Mouse (Mus musculus): ENCODE measurements around the gene Fastkd2.

Fastkd2 gene

DNA sequence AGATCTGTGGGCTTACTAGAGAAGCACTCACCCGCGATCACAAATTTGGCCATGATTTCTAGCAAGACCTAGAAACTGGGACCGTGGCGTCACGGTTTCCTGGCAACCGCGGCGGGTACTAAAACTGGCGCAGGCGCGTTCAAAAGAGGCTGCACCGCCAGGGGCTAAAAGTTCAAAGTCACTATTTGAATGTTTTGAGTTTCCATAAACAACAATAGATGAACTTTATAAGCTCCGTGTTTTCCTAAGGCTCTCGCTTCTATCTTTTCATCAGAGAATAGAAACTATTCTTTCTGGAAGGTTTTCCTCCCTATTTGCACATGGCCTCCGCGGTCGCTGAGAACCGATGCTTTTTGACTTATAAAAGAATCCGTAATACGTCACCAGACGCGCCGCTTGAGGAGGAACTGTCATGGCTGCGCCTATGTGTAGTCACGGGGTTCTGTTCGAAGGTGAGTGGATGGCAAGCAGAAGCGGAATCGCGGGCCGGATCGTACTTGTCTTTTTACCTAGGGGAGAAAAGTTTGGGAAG lies at the start of gene Fastkd2, which contains the start of gene Mdh1b:
Fastkd2 (plus strand) TSS at position 375 of the 532 bp plus-strand sequence.
Mdh1b (minus strand) TSS at position 79 of the 532 bp plus-strand sequence.
- peak; percentile 96 for DNase-seq (ENCODE audit: low read depth, low spot score)

DNA sequence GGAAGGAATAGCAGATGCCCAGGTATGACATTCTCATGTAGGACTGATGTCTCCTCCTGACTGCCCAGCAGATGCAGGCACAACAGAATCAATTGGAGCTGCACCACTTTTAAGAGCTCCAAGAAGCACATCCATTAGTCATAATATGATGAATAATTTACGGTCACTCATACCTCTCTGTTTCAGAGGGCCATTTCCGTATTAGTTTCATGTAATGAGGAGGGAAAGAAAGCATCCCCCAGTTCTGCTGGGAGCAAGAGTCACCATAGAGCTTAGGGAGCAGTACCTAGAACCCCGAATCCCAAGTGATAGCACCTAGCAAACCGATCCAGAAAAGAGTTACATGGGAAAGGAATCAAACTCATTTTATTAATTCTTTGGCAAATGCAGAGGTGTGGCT lies 43.6 kb upstream of the Fastkd2 start, which contains the start of gene Dytn:
Dytn (minus strand) TSS at position 101 of the 400 bp plus-strand sequence.
- no peak for DNase-seq (ENCODE audit: low read depth, low spot score)

DNA sequence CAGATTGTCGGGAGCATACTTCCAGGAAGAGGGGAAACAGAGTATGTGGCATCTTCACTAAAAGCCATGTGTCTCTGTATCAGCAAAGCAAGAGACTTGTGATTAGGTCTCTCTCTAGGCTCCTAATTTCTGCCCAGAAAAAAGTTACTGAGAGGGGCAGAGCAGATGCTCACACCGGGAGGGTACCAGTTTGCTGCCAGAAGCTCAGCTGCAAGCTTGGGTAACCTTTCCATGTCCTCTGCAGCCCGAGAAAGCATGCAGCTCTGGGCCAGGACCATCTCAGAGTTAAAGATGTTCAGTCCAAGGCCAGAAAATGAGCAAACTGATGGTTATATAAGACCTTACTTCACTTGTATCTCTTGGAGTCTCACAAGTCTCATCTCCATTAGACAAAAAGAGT lies 33.6 kb upstream of the Fastkd2 start:
- DNase-seq (ENCODE audit: low read depth, low spot score) = no peak

DNA sequence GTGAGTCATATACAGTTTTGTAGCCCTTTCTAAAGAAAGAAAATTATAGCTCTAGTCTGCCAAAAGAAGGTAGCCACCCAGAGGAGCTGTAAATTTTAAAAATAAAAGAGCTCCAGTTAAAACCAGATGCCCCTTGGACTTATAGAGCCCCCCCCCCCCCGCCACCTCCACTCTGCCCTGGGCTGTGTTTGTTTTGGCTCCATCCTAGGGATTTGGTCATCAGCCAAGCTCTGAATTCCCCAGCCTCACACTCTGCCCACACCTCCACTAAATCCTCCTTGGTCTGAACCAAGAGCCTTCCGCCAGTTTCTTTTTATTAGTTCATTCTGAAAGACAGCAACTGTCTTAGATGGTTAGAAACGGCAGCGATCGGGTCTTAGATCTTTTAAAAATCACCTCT lies 24.7 kb upstream of the Fastkd2 start:
- no peak for DNase-seq (ENCODE audit: low read depth, low spot score)

DNA sequence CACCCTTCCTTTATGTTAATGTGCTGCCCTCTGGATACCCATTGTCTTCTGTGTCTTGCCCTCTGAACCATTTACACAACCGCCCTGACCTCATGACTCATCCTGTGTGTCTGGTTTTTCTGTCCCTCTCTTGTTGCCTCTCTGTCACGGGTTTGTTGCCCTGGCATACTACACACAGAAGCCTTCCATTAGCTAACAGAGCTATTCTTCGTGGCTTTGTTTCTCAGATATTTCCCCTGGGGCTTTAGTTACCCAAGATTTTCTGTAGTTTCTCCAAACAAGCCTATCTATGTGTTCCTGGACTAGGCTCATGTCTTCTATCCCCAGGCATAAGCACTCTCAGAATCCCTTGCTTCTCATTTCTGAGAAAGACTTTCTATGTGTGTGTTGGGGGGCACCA lies 21.5 kb upstream of the Fastkd2 start:
- DNase-seq (ENCODE audit: low read depth, low spot score) = no peak

DNA sequence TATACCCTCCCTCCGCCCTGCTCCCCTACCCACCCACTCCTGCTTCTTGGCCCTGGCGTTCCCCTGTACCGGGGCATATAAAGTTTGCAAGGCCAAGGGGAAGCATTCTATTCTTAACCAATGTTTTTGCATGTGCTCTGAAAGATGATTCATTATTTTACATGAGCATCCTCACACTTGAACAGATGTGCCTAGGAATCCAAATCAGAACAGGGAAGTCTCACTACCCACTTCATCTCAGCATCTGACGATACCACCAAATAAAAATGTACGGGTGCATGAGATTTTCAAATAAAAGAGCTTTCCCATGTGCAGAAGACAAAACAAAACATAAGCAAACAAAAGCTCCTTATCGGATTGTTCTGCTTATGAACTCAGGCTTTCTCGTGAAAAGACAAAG lies 10.3 kb upstream of the Fastkd2 start:
- no peak for DNase-seq (ENCODE audit: low read depth, low spot score)

DNA sequence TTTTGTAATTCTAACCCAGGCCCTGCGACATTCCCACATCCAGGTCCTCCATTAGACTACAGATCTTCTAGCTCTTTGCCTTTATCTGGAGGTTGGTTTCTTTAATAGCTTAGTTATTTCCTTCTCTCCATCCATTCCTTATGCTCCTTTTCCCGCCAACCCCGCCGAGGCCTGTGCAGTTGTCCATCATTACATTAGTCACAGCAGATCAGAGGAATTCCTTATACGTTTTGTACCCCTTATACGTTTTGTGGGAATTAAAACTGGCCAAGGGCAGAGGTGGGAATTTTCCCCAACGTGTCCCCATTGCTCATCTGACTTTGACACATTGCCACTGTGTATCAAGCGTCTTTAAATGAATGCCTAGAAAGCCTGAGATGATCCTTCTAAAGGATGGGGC lies 618 bp upstream of the Fastkd2 start:
- no peak for DNase-seq (ENCODE audit: low read depth, low spot score)

DNA sequence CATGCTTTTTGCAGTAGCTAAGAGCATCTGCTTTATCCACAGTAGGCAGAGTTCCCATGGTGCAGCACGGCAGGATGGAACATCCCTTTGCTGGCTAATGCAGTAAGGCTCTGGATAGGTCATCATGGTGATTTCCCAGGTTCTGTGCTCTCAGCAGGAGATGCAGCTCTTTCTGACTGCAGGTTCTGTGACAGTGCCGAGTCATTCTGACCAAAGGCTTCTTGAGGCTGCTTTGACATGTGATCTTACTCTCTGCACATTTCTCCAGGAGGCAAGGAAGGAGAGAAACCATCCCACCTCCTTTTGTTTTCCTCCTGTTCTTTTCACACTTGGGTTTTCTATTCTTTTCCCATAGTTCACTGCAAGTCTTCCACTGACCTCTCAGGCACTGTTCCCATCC lies 25.6 kb downstream of the Fastkd2 start:
- peak; percentile 13 for DNase-seq (ENCODE audit: low read depth, low spot score)

DNA sequence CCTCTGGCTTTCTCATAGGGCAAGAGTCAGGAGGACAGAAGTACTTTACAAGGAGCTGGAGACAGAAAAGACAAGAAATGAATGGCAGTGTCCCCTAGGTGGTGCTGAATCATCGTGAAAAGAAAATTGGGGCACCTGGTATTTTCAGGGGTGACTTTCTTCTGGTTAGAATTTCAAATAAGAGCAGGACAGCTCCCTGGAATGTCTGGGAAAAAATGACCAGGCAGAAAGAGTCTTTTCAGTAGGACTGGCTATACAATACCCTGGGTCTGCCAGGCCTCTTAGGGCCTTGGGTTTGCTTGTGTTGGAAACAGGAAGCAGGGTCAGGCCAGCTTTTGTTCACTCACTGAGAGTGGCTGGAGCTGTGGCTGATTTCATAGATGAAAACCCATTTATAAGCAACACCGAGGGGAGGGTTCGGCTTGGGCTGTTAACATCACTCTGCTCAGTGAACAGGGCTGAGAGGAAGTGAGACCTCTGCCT lies 32.8 kb downstream of the Fastkd2 start:
- DNase-seq (ENCODE audit: low read depth, low spot score) = peak; percentile 4

DNA sequence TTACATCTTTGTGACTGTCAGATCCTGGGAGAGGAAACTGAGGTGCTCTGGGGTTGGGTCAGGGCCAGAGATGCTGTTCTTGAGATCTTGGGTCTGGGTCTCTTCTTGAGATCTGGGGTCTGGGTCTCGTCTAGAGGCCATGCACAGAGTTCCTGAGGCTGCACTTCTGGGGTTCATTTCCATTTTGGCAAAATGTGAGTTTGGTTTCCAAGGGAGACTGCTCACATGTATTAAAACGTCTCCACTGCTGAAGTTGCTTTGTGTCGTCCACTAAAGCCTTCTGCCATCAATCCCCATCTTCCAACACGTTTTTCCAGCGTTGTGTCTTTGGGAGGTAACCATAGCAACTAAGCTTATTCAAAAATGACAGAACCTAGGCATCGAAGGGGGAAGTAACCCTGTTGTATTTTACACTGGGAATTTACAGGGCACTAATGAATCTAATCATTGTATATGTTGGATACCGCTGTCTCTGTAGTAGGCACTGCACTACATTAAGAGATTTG lies 33.5 kb downstream of the Fastkd2 start:
- DNase-seq (ENCODE audit: low read depth, low spot score) = no peak

DNA sequence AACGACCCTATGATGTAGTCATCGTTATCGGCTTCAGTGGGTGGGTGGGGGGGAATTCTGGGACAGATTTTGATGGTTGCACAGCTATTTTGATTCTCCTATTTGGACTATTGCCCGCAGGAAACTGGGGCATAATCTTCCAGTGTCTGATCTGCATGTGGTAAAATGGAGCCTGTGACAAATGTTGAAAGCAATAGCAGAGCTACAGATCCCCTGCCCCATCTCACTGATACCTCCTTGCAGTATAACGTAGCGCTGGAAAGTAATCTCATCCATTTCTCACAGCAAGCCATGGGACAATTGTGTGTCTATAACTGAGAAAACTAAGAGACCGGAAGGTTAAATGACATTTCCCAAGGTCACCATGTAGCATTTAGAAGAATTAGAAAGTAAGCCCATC lies 34.0 kb downstream of the Fastkd2 start:
- DNase-seq (ENCODE audit: low read depth, low spot score) = no peak

DNA sequence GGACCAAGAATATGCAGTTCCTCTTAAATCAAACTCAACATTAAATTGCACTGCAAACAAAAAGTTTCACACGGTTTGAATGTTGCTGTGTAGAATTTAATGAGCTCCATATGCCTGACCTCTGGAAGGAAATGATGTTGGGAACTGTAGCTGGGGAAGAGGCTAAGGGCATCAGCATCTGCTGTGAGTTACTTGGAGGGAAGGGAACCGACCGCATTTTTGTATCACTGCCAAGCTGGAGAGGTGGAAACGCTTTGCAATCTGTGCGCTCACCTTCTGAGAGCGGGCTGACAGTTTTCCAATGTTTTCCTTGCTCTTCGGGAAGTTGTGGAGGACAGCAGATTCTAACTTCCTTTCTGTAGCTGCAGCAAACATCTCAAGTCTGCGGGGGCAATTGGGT lies 37.7 kb downstream of the Fastkd2 start:
- no peak for DNase-seq (ENCODE audit: low read depth, low spot score)

DNA sequence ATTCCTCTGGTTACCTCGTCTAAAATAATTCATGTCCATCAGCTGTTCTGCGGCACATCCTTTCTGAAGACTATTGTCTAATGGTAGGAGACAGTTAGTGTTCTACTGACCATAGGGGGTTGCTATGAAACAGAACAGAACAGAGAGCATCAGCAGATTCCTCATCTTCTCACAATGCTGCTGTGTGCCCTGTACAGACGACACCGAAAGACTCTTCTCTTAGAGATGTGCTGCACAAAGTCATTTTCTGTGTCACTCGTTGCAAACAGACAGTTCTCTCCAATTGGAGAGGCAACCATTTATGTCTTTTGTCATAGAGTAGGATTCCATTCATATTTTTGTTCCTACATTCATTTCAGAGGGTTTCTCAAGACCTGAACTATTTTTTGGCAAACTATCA lies 38.8 kb downstream of the Fastkd2 start, which contains the start of gene 4933402D24Rik:
4933402D24Rik (minus strand) TSS at position 101 of the 400 bp plus-strand sequence.
- no peak for DNase-seq (ENCODE audit: low read depth, low spot score)

DNA sequence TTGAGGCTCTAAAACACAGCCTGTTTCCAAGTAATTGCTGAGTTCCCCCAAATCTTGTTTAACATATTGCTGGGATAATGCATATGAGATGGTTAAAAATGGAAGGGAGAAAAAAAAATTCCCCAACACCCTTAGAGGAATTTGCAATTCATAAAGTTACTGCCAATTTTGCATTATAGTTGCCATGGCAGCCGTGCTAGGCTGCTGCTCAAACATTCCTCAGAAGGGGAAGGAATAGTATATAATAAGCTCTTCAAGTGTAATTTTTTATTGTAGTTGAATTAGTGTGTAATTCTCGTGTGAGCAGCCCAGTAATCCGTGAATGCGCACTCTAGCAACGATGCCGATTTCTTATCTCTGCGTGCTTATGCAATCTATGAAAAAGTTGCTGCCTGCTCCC lies 39.9 kb downstream of the Fastkd2 start:
- DNase-seq (ENCODE audit: low read depth, low spot score) = no peak

DNA sequence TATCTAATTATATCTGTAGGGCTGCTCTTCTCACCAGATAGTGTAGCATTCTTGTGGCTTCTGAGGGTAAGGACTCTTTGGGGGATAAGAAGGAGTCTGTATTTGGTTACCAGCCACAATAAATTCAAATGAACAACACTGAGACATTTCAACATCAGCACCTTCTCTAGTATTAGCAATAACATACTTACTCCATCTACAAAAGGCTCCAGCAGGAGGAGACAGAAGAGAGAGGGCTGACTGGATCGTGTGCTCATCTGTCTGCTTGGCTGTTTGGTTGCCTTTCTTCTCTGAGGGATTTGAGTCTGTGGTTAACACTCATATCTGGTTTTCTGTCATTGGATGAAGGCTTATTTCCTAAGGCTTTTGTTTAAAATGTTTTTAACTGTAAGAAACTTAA lies 46.0 kb downstream of the Fastkd2 start:
- no peak for DNase-seq (ENCODE audit: low read depth, low spot score)

DNA sequence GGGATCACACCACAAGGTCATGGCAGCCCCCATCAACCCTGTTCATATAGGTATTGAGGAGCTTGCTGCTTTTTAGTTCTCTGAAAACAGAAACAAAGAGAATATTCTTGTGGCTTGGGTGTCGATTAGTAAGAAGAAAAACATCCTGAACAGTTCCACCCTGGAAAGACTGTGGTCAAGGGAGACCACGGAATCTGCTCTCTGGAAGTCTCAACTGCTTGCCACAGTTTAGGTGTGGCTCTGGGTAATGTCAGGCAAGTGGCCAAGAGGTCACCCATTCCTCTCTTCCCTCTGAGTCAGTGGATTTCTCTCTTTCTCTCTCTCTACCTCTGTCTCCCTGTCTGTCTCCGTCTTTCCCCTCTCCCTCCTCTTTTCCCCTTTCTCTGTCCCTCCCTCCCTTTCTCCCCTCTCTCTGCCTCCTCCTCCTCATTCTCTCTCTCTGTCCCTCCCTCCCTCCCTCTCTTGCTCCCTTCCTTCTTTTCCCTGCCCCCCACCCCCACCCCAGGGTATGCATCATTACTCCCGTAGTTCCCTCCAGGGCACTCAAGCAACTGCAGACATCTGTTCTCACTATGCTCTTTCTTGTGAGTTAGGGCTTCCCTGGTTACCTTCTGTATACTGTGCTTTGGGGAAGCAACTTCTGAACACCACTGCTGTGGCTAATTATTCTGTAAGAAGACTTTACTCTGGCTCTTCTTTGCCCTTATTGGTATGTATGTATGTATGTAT lies 46.7 kb downstream of the Fastkd2 start:
- no peak for DNase-seq (ENCODE audit: low read depth, low spot score)

DNA sequence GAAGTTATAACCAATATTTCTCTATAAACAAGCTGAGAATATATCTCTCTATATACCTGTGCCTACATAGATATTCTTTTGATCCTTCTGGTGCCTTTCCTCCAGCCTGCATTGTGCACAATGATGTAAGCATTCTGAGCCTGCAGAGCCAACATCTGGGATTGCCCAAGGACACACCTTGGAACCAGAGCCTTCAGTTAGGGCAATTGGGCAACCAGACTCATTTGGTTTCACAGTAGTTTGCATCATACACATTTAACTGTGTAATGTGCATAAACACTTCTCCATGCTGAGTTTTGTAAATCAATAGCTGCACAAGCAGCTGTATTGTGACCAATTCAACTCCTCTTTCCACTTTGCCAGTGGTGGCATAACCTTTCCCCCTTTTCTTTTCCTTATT lies 63.9 kb downstream of the Fastkd2 start:
- no peak for DNase-seq (ENCODE audit: low read depth, low spot score)

All from R1 (cell line).